Mouse (Mus musculus): Measurements from ENCODE around the gene Kif14. TPM values are rescaled to one million over a fixed set of nuclear protein-coding genes. Genes with fewer than 3 reads are reported as not detected.
"Not testable (repeated sequence)": the region's sequence is repeated elsewhere in the genome, so short reads cannot be mapped to it uniquely, and the experiment has no call there.

Kif14 gene
- polyA plus RNA-seq, 1 experiment from 2014 or later: 7.6 TPM

GRCm38 (mm10) chr1:136462443-136462842 is 3.7 kb upstream of the Kif14 start:
- Histone ChIP-seq H3K27ac (ENCODE audit: low read depth) (no peak overlapping the region), H3K36me3 (ENCODE audit: control insufficient read depth, insufficient read depth, low read length) (no peaks in the 10 kb centered on the region), H3K27me3 (replicated peaks; ENCODE audit: control insufficient read depth, insufficient read depth, low read length) (no peaks in the 10 kb centered on the region), H3K4me1 (replicated peaks; ENCODE audit: control insufficient read depth, insufficient read depth, low read length) (peaks cover 3% of the 10 kb centered on the region; the same call in 1 of the 2 replicates), H3K9me3 (ENCODE audit: control insufficient read depth, low read length) (no peaks in the 10 kb centered on the region), H3K4me2 (ENCODE audit: low read length) (no peak overlapping the region), H3K4me3 (ENCODE audit: low read depth, low read length) (no peak overlapping the region), H3K9ac (ENCODE audit: low read length) (no peak overlapping the region)
- ATAC-seq (replicated peaks; ENCODE audit: low FRiP score, low TSS enrichment, low read depth) (no peak), DNase-seq (ENCODE audit: low spot score) (no peak)
- WGBS: 61% methylated on average over 10 of the region's 10 CpGs

DNA sequence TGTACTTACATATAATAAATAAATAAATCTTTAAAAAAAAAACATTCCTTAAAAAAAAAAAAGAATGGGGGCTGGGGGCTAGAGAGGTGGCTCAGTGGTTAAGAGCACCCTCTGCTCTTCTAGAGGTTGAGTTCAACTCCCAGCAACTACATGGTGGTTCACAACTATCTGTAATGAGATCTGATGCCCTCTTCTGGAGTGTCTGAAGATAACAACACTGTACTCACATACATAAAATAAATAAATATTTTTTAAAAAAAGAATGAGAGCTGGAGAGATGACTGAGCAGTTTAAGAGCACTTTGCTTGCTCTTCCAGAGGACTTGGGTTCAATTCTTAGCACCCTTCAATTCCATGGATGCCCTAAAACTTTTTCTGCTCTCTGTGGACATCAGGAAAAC is 975 bp upstream of the Kif14 start:
- H3K4me1 ChIP-seq (replicated peaks; ENCODE audit: control insufficient read depth, insufficient read depth, low read length): peaks cover 3% of the 10 kb centered on the region; the same call in 1 of the 2 replicates
- ATAC-seq (replicated peaks; ENCODE audit: low FRiP score, low TSS enrichment, low read depth): no peak
- no peak overlapping the region for H3K9ac ChIP-seq (ENCODE audit: low read length)
- DNase-seq (ENCODE audit: low spot score): no peak
- H3K36me3 ChIP-seq (ENCODE audit: control insufficient read depth, insufficient read depth, low read length): peaks cover 19% of the 10 kb centered on the region
- no peaks in the 10 kb centered on the region for H3K27me3 ChIP-seq (replicated peaks; ENCODE audit: control insufficient read depth, insufficient read depth, low read length)
- H3K27ac ChIP-seq (ENCODE audit: low read depth): no peak overlapping the region
- H3K4me2 ChIP-seq (ENCODE audit: low read length): no peak overlapping the region
- no peaks in the 10 kb centered on the region for H3K9me3 ChIP-seq (ENCODE audit: control insufficient read depth, low read length)
- no peak overlapping the region for H3K4me3 ChIP-seq (ENCODE audit: low read depth, low read length)

- ATAC-seq (replicated peaks; ENCODE audit: low FRiP score, low TSS enrichment, low read depth): no peak
- DNase-seq (ENCODE audit: low spot score): no peak
- Histone ChIP-seq H3K36me3 (ENCODE audit: control insufficient read depth, insufficient read depth, low read length) (peaks cover 46% of the 10 kb centered on the region), H3K4me1 (replicated peaks; ENCODE audit: control insufficient read depth, insufficient read depth, low read length) (peaks cover 3% of the 10 kb centered on the region; the same call in 1 of the 2 replicates), H3K4me2 (ENCODE audit: low read length) (no peak overlapping the region), H3K4me3 (ENCODE audit: low read depth, low read length) (no peak overlapping the region), H3K9me3 (ENCODE audit: control insufficient read depth, low read length) (no peaks in the 10 kb centered on the region), H3K9ac (ENCODE audit: low read length) (no peak overlapping the region), H3K27me3 (replicated peaks; ENCODE audit: control insufficient read depth, insufficient read depth, low read length) (no peaks in the 10 kb centered on the region), H3K27ac (ENCODE audit: low read depth) (no peak overlapping the region)
- 88% methylated on average over 4 of the region's 4 CpGs for WGBS
Observed at GRCm38 (mm10) chr1:136469408-136469807, 3.3 kb downstream of the Kif14 start.

DNA sequence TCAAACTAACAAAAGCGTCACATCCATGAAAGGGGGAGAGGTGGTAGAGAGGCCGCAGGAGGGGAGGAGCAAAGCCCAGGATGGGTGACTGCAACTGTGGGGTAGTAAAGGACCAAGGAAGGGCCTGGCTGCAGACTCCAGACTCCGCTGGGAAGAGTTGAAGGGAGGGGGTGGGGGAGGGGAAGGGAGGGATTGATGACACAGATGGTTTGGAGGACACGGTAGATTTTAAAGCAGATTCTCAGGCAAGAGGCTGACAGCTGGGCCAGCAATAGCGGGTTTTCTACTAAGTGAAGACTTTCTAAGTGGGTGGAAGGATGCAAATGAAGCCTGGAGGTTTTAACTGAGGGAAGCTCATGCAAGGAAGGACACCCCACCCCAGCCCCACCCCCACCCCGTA is 4.3 kb downstream of the Kif14 start:
- H3K4me2 ChIP-seq (ENCODE audit: low read length): no peak overlapping the region
- no peaks in the 10 kb centered on the region for H3K9me3 ChIP-seq (ENCODE audit: control insufficient read depth, low read length)
- no peak for DNase-seq (ENCODE audit: low spot score)

DNA sequence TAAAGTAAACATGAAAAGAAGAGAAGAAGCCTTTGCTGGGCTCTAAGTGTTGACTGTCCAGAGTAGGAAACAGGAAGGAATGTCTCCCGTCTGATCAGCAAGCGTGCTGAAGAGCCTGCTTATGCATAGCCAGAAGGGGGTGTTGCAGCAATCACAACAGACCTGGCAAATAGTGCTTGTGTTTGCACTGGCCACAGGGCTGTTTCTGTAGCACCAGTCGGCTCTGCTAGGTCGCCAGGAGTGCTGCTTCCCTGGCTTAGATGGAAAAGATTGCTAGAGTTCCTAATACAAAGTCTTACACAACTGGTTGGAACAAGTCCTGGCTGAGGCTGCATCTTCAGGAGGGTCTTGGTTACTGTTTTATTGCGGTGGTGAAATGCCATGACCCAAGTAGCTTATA is 25.5 kb downstream of the Kif14 start:
- no peak overlapping the region for H3K4me2 ChIP-seq (ENCODE audit: low read length)
- H3K4me3 ChIP-seq (ENCODE audit: low read depth, low read length): no peak overlapping the region
- H3K9me3 ChIP-seq (ENCODE audit: control insufficient read depth, low read length): no peaks in the 10 kb centered on the region
- H3K36me3 ChIP-seq (ENCODE audit: control insufficient read depth, insufficient read depth, low read length): peaks cover 83% of the 10 kb centered on the region
- H3K9ac ChIP-seq (ENCODE audit: low read length): no peak overlapping the region
- no peak overlapping the region for H3K27ac ChIP-seq (ENCODE audit: low read depth)
- WGBS: 54% methylated on average over 5 of the region's 5 CpGs
- DNase-seq (ENCODE audit: low spot score): no peak
- ATAC-seq (replicated peaks; ENCODE audit: low FRiP score, low TSS enrichment, low read depth): no peak
- H3K27me3 ChIP-seq (replicated peaks; ENCODE audit: control insufficient read depth, insufficient read depth, low read length): no peaks in the 10 kb centered on the region
- no peaks in the 10 kb centered on the region for H3K4me1 ChIP-seq (replicated peaks; ENCODE audit: control insufficient read depth, insufficient read depth, low read length)

More for the DNA sequence above, 4.3 kb downstream of the Kif14 start:
- Histone ChIP-seq H3K36me3 (ENCODE audit: control insufficient read depth, insufficient read depth, low read length) (peaks cover 49% of the 10 kb centered on the region), H3K27me3 (replicated peaks; ENCODE audit: control insufficient read depth, insufficient read depth, low read length) (no peaks in the 10 kb centered on the region), H3K4me3 (ENCODE audit: low read depth, low read length) (no peak overlapping the region), H3K9ac (ENCODE audit: low read length) (no peak overlapping the region), H3K4me1 (replicated peaks; ENCODE audit: control insufficient read depth, insufficient read depth, low read length) (peaks cover 3% of the 10 kb centered on the region; the same call in 1 of the 2 replicates), H3K27ac (ENCODE audit: low read depth) (no peak overlapping the region)
- WGBS: 19% methylated on average over 6 of the region's 6 CpGs
- ATAC-seq (replicated peaks; ENCODE audit: low FRiP score, low TSS enrichment, low read depth): no peak

GRCm38 (mm10) chr1:136492232-136492631 is 26.1 kb downstream of the Kif14 start:
- no peaks in the 10 kb centered on the region for H3K27me3 ChIP-seq (replicated peaks; ENCODE audit: control insufficient read depth, insufficient read depth, low read length)
- no peak overlapping the region for H3K4me3 ChIP-seq (ENCODE audit: low read depth, low read length)
- no peaks in the 10 kb centered on the region for H3K9me3 ChIP-seq (ENCODE audit: control insufficient read depth, low read length)
- H3K4me1 ChIP-seq (replicated peaks; ENCODE audit: control insufficient read depth, insufficient read depth, low read length): no peaks in the 10 kb centered on the region
- no peak overlapping the region for H3K27ac ChIP-seq (ENCODE audit: low read depth)
- 91% methylated on average over 2 of the region's 2 CpGs for WGBS
- ATAC-seq (replicated peaks; ENCODE audit: low FRiP score, low TSS enrichment, low read depth) (no peak), DNase-seq (ENCODE audit: low spot score) (no peak)
- H3K4me2 ChIP-seq (ENCODE audit: low read length): no peak overlapping the region
- no peak overlapping the region for H3K9ac ChIP-seq (ENCODE audit: low read length)
- peaks cover 83% of the 10 kb centered on the region for H3K36me3 ChIP-seq (ENCODE audit: control insufficient read depth, insufficient read depth, low read length)

DNA sequence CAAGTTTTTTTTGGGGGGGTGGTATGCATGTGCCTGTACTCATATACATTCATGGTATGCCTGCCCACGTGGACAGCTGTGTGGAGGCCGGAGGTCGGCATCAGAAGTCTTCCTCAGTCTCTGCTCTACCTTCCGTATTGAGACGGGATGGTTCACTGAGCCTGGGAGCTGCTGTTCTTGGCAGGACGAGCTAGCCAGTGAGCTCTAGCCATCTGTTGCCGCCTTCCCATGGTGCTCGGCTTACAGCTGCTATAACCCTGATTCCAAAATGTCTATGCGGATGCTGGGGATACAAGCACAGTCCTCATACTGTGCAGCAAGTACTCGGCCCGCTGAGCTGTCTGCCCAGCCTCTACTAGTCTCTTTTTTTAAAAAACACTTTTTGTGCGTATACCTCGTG is 33.2 kb downstream of the Kif14 start:
- no peaks in the 10 kb centered on the region for H3K27me3 ChIP-seq (replicated peaks; ENCODE audit: control insufficient read depth, insufficient read depth, low read length)
- no peak overlapping the region for H3K9ac ChIP-seq (ENCODE audit: low read length)
- no peak for ATAC-seq (replicated peaks; ENCODE audit: low FRiP score, low TSS enrichment, low read depth)
- no peak overlapping the region for H3K4me2 ChIP-seq (ENCODE audit: low read length)
- no peaks in the 10 kb centered on the region for H3K4me1 ChIP-seq (replicated peaks; ENCODE audit: control insufficient read depth, insufficient read depth, low read length)
- H3K36me3 ChIP-seq (ENCODE audit: control insufficient read depth, insufficient read depth, low read length): peaks cover 46% of the 10 kb centered on the region
- no peak overlapping the region for H3K4me3 ChIP-seq (ENCODE audit: low read depth, low read length)
- 92% methylated on average over 13 of the region's 13 CpGs for WGBS
- DNase-seq (ENCODE audit: low spot score): no peak
- H3K9me3 ChIP-seq (ENCODE audit: control insufficient read depth, low read length): peaks cover 3% of the 10 kb centered on the region; the same call in 1 of the 2 replicates
- no peak overlapping the region for H3K27ac ChIP-seq (ENCODE audit: low read depth)

DNA sequence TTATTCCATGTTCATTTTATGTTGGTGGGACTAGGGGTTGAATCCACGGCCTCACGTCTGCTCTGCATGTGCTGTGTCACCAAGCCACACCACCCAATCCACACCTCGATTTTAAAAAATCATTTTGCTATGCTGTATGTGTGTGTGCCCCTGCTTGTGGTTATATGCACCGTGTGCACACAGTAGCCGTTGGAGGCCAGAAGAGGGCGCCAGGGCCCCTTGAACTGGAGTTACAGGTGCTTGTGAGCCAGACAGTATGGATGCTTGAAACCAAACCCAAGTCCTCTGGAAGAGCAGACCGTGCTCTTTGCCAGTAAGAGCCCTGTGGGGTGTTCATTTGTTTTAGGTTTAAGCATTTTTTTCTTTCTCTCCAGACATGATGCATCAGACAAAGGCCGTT is 36.8 kb downstream of the Kif14 start:
- DNase-seq (ENCODE audit: low spot score) (no peak), ATAC-seq (replicated peaks; ENCODE audit: low FRiP score, low TSS enrichment, low read depth) (no peak)
- WGBS: 96% methylated on average over 8 of the region's 8 CpGs
- Histone ChIP-seq H3K4me3 (ENCODE audit: low read depth, low read length) (no peak overlapping the region), H3K27ac (ENCODE audit: low read depth) (no peak overlapping the region), H3K36me3 (ENCODE audit: control insufficient read depth, insufficient read depth, low read length) (peaks cover 16% of the 10 kb centered on the region), H3K9ac (ENCODE audit: low read length) (no peak overlapping the region), H3K27me3 (replicated peaks; ENCODE audit: control insufficient read depth, insufficient read depth, low read length) (no peaks in the 10 kb centered on the region), H3K4me1 (replicated peaks; ENCODE audit: control insufficient read depth, insufficient read depth, low read length) (no peaks in the 10 kb centered on the region), H3K4me2 (ENCODE audit: low read length) (no peak overlapping the region), H3K9me3 (ENCODE audit: control insufficient read depth, low read length) (peaks cover 3% of the 10 kb centered on the region; the same call in 1 of the 2 replicates)

DNA sequence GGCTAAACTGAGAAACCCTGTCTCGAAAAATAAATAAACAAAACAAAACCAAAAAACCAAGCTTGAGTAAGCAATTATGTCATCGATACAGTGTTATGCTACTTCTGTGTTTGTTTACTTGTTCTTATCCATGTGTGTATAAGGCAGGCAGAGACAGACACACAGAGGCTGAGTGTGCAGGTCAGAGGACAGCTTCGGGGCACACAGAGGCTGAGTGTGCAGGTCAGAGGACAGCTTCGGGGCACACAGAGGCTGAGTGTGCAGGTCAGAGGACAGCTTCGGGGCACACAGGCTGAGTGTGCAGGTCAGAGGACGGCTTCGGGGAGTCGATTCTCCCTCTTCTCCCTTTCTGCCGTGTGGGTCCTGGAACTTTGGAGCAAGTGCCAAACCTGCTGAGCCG is 40.1 kb downstream of the Kif14 start:
- not testable (repeated sequence) for H3K4me2 ChIP-seq (ENCODE audit: low read length); DNase-seq (ENCODE audit: low spot score); ATAC-seq (replicated peaks; ENCODE audit: low FRiP score, low TSS enrichment, low read depth); H3K4me3 ChIP-seq (ENCODE audit: low read depth, low read length); H3K27me3 ChIP-seq (replicated peaks; ENCODE audit: control insufficient read depth, insufficient read depth, low read length); H3K9ac ChIP-seq (ENCODE audit: low read length); H3K27ac ChIP-seq (ENCODE audit: low read depth); H3K4me1 ChIP-seq (replicated peaks; ENCODE audit: control insufficient read depth, insufficient read depth, low read length); H3K9me3 ChIP-seq (ENCODE audit: control insufficient read depth, low read length)
- peaks cover 18% of the 10 kb centered on the region for H3K36me3 ChIP-seq (ENCODE audit: control insufficient read depth, insufficient read depth, low read length)
- 64% methylated on average over 10 of the region's 10 CpGs for WGBS
